Mouse (Mus musculus) lung, embryonic 15.5 days (tissue): ENCODE data around the gene Slc10a1. TPM values are rescaled to one million over a fixed set of nuclear protein-coding genes. Genes with fewer than 3 reads are reported as not detected.

Source experiments
- ATAC-seq: fragments of 200-750 bp; cut with Nextera tagmentation; 2 replicates; pipeline ENCODE4 v1.8.0; 2017; ENCODE audit warnings: moderate number of reproducible peaks, borderline replicate concordance; ENCODE audit not compliant: low FRiP score, low TSS enrichment; ENCODE audit errors: extremely low read depth
- H3K27ac ChIP-seq: fragments of 300-500 bp; sonication (generic); 2 replicates; pipeline ENCODE4 v1.5.1; 2015; ENCODE audit warnings: moderate library complexity, mild to moderate bottlenecking, inconsistent platforms
- H3K27me3 ChIP-seq: fragments of 300-500 bp; sonication (generic); 2 replicates; pipeline ENCODE4 v1.6.1; 2015; ENCODE audit warnings: inconsistent platforms
- H3K36me3 ChIP-seq: fragments of 300-500 bp; sonication (generic); 2 replicates; pipeline ENCODE4 v1.6.1; 2015; ENCODE audit warnings: inconsistent platforms
- H3K4me1 ChIP-seq: fragments of 300-500 bp; sonication (generic); 2 replicates; pipeline ENCODE4 v1.6.1; 2015; ENCODE audit warnings: inconsistent platforms
- H3K4me2 ChIP-seq: fragments of 300-500 bp; sonication (generic); 2 replicates; pipeline ENCODE4 v1.6.1; 2015; ENCODE audit warnings: inconsistent platforms, mild to moderate bottlenecking, moderate library complexity
- H3K4me3 ChIP-seq: fragments of 300-500 bp; sonication (generic); 2 replicates; pipeline ENCODE4 v1.5.1; 2015; ENCODE audit warnings: mild to moderate bottlenecking, inconsistent platforms
- H3K9ac ChIP-seq: fragments of 300-500 bp; sonication (generic); 2 replicates; pipeline ENCODE4 v1.6.1; 2015; ENCODE audit warnings: inconsistent platforms
- H3K9me3 ChIP-seq: fragments of 300-500 bp; sonication (generic); 2 replicates; pipeline ENCODE4 v1.6.1; 2016; ENCODE audit warnings: inconsistent platforms
- WGBS: fragments of 180-500 bp; shearing (Covaris S2); methylation state at CpG from one replicate; pipeline ENCODE4 v1.1.7; 2015; 5-methylcytosine and 5-hydroxymethylcytosine counted together
- polyA plus RNA-seq: library from polyadenylated mRNA; unstranded; fragments of >200 nt; fragmentation: Nextera tagmentation; extraction: Ambion mirVana; gene quantifications from 2 replicates; pipeline ENCODE4 v1.2.1, GENCODE M21; 2015

The Slc10a1 gene
- polyA plus RNA-seq, 1 experiment from 2014 or later: 1.1 TPM

DNA sequence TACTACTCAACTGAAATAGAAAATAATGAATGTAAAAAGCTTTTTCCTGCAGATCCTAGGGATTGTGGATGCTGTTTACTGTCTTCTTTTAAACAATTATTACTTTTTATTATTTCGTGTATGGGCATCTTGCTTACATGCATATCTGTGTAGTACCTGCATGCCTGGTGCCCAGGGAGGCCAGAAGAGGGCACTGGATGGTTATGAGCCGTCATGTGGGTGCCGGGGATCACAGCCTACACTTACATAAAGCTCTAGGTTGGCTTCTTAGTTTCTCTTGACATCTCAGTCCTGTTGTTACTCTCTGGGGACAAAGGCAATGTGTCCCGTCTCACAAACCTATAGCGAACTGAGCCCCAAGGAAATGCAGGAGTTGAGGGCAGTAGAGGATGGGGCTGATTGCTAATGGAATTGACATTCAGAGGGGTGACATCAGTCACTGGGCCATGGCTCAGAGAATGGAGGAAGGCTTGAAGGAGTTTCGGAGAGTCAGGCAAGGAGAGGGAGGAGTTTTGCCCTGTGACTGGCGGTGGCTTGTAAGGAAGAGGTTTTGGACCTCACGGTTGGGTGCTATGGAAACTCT is 24.1 kb upstream of the Slc10a1 start:
- WGBS: 76% methylated on average over 8 of the region's 8 CpGs
- Histone ChIP-seq H3K27me3 (no peaks in the 10 kb centered on the region), H3K36me3 (no peaks in the 10 kb centered on the region), H3K4me2 (no peak overlapping the region), H3K9me3 (no peaks in the 10 kb centered on the region), H3K9ac (no peak overlapping the region), H3K27ac (no peak overlapping the region), H3K4me3 (no peak overlapping the region), H3K4me1 (no peaks in the 10 kb centered on the region)
- ATAC-seq: no peak

DNA sequence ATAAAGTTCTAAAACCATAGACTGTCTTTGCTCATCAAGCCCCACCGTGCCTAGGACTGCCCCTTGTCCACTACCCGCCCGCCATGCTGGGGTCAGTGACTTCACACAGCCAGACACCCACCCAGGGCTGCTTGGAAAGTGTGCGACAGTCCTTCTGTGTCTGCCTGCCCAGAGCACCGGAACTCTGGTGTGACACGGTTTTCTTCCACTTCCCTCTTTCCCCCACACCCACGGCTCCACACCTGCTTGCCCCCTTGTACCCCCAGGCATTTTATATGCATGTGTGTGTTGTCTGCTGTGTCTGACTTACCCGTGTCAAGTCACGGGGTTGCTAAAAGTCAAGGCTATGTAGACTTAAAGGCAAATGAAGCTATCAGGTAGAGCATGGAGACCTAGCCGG is 23.3 kb upstream of the Slc10a1 start:
- Histone ChIP-seq H3K9ac (no peak overlapping the region), H3K4me3 (no peak overlapping the region)
- no peak for ATAC-seq

DNA sequence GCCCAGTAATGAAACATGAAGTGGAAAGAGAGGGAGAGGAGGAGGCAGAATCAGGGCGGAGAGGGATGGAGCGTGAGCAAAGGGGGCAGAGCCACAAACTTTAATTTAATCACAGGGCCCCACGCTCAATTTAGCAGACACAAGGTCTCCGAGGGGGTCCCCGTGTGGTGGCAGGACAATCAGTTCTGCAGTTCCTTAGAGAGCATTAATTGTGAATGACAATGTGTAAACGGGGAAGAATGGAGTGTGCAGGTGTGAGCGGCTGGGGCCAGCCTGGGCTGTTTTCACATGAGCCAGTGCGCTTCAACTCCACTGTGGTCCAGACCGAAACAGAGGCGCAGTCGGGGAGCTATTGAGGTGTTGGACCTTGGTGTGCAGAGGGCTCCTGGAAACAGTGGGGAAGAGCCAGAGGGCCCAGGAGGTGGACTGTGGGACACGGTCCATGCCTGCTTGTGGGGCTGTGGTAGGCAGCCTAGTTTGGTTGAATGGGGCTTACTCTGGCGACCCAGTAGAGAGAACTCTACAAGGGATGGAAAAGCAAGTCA is 22.5 kb upstream of the Slc10a1 start:
- no peak overlapping the region for H3K4me2 ChIP-seq
- H3K9ac ChIP-seq: no peak overlapping the region
- no peak overlapping the region for H3K27ac ChIP-seq
- WGBS: 83% methylated on average over 13 of the region's 13 CpGs
- H3K9me3 ChIP-seq: no peaks in the 10 kb centered on the region
- no peaks in the 10 kb centered on the region for H3K27me3 ChIP-seq
- H3K4me1 ChIP-seq: no peaks in the 10 kb centered on the region
- H3K4me3 ChIP-seq: no peak overlapping the region
- no peak for ATAC-seq
- H3K36me3 ChIP-seq: no peaks in the 10 kb centered on the region

More for the DNA sequence above, 23.3 kb upstream of the Slc10a1 start:
- no peaks in the 10 kb centered on the region for H3K27me3 ChIP-seq
- H3K4me2 ChIP-seq: no peak overlapping the region
- no peaks in the 10 kb centered on the region for H3K9me3 ChIP-seq
- no peaks in the 10 kb centered on the region for H3K36me3 ChIP-seq
- H3K27ac ChIP-seq: no peak overlapping the region
- 81% methylated on average over 10 of the region's 10 CpGs for WGBS
- H3K4me1 ChIP-seq: no peaks in the 10 kb centered on the region

DNA sequence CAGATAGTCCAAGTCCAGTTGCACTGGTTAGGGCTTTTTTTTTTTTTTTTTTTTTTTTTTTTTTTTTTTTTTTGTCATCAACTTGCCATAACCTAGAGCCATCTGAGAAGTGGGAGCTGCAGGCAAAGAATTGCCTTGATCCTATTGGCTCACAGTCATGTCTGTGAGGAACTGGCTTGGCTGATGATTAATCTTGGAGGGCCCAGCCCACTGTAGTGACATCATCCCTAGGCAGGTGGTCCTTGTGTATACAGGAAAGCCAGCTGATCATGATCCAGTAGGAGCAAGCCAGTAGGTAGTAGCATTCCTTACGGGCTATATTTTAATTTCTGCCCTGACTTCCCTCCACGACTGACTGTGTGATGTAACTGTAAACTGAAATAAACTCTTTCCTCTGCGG is 19.8 kb upstream of the Slc10a1 start:
- no peak for ATAC-seq
- no peaks in the 10 kb centered on the region for H3K9me3 ChIP-seq

DNA sequence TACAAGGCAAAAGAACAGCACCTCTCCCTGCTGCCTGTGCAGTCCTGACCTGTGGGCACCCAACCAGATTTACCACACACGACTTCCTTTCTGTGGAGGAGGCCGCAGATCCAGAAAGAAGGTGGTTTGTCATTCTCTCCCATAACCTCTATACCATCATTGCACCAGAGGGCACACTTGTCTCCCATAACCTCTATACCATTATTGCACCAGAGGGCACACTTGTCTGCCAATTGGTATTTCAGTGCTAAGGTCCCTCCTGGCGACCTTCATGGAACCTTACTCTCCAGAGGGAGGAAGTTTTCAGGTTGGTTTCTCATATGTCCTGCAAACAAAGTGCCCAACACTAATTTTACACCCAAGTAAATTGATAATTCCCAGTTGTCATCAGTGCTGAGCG is 18.1 kb upstream of the Slc10a1 start:
- ATAC-seq: no peak
- WGBS: 75% methylated on average over 4 of the region's 4 CpGs
- H3K9me3 ChIP-seq: no peaks in the 10 kb centered on the region
- H3K4me1 ChIP-seq: no peaks in the 10 kb centered on the region
- no peaks in the 10 kb centered on the region for H3K36me3 ChIP-seq
- no peak overlapping the region for H3K4me2 ChIP-seq
- H3K9ac ChIP-seq: no peak overlapping the region
- H3K27ac ChIP-seq: no peak overlapping the region
- H3K27me3 ChIP-seq: no peaks in the 10 kb centered on the region
- no peak overlapping the region for H3K4me3 ChIP-seq

More for the DNA sequence above, 19.8 kb upstream of the Slc10a1 start:
- no peaks in the 10 kb centered on the region for H3K27me3 ChIP-seq
- no peak overlapping the region for H3K4me3 ChIP-seq
- H3K27ac ChIP-seq: no peak overlapping the region
- H3K4me1 ChIP-seq: no peaks in the 10 kb centered on the region
- 75% methylated on average over 3 of the region's 3 CpGs for WGBS
- no peak overlapping the region for H3K9ac ChIP-seq
- H3K36me3 ChIP-seq: no peaks in the 10 kb centered on the region
- no peak overlapping the region for H3K4me2 ChIP-seq

DNA sequence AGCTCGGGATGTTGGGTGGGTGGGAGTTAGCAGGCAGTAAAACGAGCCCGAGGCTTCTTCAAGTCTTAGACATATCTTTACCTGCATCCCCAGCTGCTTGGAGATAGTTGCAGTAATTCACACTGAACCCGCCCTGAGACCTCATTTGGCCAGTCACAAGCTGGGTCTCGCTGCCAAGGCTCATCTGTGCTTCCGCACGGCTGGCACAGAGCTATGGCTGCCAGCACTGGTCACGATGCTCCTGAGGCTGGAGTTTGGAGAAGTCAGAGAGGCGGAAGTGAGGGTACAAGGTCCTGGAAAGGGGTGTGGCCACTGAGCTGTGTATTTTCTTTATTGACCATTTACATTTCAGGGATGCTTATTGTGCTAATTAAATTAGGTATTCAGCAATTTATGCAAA is 15.2 kb upstream of the Slc10a1 start:
- Histone ChIP-seq H3K36me3 (no peaks in the 10 kb centered on the region), H3K9ac (no peak overlapping the region), H3K4me2 (no peak overlapping the region), H3K27me3 (no peaks in the 10 kb centered on the region), H3K9me3 (no peaks in the 10 kb centered on the region), H3K4me1 (no peaks in the 10 kb centered on the region), H3K27ac (no peak overlapping the region), H3K4me3 (no peak overlapping the region)
- 68% methylated on average over 9 of the region's 9 CpGs for WGBS
- no peak for ATAC-seq

DNA sequence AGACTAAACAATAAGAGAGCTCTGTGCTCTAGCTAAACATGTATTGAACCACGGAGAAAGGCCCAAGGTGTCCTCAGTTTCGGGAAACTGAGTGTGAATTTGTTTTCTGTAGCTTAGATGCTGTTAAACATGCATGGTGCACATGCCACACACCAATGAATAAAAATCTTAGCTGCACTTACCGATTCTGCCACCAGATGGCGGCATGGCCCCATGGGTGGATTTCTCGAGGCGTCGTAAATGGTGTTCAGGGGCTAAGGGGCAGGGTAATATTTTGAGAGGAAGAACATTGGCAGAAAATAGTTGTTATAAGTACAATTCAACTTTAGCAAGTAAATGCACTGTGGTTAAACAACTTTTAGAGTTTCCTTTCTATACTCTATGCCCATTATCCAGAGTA is 13.8 kb upstream of the Slc10a1 start:
- no peak overlapping the region for H3K9ac ChIP-seq
- H3K36me3 ChIP-seq: no peaks in the 10 kb centered on the region
- no peak overlapping the region for H3K4me3 ChIP-seq
- no peaks in the 10 kb centered on the region for H3K27me3 ChIP-seq
- 1% methylated on average over 7 of the region's 7 CpGs for WGBS
- H3K9me3 ChIP-seq: no peaks in the 10 kb centered on the region
- ATAC-seq: no peak
- H3K4me1 ChIP-seq: no peaks in the 10 kb centered on the region
- H3K4me2 ChIP-seq: no peak overlapping the region
- no peak overlapping the region for H3K27ac ChIP-seq

DNA sequence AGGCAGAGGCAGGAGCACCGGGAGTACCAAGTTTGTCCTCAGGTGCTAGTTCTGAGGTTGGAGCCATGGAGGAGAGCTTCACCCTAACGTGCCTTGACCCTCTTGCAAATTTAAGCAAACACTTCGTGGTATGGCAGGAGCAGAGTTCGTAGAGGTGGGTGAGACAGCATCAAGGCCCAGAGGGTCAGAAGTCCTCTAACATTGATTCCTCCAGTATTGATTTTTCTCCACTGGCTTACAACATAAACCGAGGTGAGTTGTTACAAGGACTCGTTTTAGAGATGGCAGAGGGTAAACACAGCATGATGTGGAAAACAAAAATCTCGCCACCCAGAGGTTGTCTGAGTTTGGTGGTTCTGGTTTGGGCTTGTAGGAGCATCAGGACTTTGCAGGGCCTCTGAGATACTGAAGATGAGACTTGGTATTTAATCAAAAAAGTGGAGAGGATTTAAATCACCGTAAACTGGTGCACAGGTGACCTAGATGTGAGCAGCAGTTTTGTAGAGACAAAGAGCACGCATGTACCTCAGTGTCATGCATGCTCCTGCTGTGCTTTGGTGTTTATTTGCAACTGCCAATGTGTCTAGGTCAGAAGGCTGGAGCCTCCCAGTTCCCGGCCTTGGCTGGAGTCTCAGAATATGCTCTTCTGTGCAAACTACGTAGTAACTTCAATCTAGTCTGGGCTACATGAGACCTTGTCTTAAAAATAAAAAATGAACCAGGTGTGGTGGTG is 7.6 kb upstream of the Slc10a1 start:
- Histone ChIP-seq H3K27ac (no peak overlapping the region), H3K36me3 (no peaks in the 10 kb centered on the region), H3K27me3 (no peaks in the 10 kb centered on the region), H3K9me3 (no peaks in the 10 kb centered on the region), H3K4me3 (no peak overlapping the region), H3K9ac (no peak overlapping the region), H3K4me1 (no peaks in the 10 kb centered on the region), H3K4me2 (no peak overlapping the region)
- no peak for ATAC-seq
- WGBS: 79% methylated on average over 11 of the region's 11 CpGs

DNA sequence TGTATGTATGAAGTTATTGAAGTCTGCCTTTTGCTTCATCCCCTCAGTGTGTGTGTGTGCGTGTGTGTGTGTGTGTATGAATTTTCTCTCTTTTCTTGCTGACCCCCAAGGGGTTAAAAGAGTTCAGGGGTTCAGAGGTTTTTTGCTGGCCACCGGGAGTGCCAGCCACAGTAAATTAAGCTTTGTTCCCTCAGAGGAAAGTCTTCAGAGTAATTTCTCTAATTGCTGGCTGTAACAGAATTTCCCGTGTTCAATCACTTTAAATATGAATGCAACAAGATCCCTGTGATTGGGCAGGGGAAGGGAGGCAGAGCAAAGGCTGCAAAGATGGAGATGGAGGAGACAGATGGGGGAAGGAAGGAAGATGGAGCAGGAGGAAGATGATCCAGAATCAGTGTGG is 3.3 kb upstream of the Slc10a1 start:
- WGBS: 40% methylated on average over 3 of the region's 3 CpGs
- H3K36me3 ChIP-seq: no peaks in the 10 kb centered on the region
- H3K27me3 ChIP-seq: no peaks in the 10 kb centered on the region
- H3K4me1 ChIP-seq: no peaks in the 10 kb centered on the region
- no peak overlapping the region for H3K4me2 ChIP-seq
- H3K4me3 ChIP-seq: no peak overlapping the region
- ATAC-seq: no peak
- no peak overlapping the region for H3K27ac ChIP-seq
- H3K9me3 ChIP-seq: no peaks in the 10 kb centered on the region
- H3K9ac ChIP-seq: no peak overlapping the region

DNA sequence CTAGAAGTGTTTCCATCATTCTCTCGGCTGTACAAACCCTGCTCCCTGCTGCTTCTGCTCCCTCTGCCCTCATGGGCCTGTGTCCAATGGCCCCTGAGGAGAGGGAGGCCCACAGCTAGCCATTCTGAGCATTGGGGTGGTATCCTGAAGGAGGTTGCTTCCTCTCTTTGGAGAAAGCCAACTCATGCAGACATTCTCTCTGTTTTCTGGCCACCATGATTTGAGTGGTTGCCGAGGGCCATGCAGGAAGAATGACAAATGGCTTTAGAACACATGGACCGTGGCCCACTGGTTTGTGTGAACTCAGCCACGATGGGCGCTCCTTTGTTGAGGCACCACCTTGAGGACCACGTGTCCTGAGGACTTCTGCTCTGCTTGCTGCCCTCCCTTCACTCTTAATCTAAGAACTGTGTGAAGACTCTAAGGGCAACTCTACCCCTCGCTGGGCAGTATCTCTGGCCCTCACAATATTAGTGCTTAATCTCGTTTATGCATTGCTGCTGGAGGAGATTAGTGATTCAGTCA is 1.7 kb upstream of the Slc10a1 start:
- H3K27me3 ChIP-seq: no peaks in the 10 kb centered on the region
- H3K27ac ChIP-seq: no peak overlapping the region
- H3K9me3 ChIP-seq: no peaks in the 10 kb centered on the region
- 69% methylated on average over 8 of the region's 8 CpGs for WGBS
- no peak overlapping the region for H3K4me3 ChIP-seq
- no peak overlapping the region for H3K9ac ChIP-seq
- no peaks in the 10 kb centered on the region for H3K4me1 ChIP-seq
- no peak for ATAC-seq
- no peak overlapping the region for H3K4me2 ChIP-seq
- no peaks in the 10 kb centered on the region for H3K36me3 ChIP-seq

DNA sequence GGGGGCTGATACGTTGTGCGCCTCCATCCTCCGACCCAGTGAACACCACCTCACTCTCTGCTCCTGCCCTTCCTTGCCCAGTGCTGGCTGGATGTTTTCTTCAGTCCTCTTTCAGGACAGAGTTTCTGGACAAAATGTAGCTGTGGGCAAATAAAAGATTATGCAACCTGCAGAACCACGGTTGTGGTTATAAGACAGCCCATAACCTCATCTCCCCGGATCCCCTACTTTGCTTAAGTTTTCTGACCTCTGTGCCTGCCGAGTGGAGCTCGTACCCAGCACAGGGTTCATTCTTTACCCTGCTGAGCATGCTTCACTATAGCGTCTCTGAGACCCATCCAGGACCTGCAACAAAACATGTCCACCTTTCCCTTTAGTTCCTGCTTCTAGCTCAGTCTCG is 587 bp downstream of the Slc10a1 start:
- Histone ChIP-seq H3K9me3 (no peaks in the 10 kb centered on the region), H3K4me2 (no peak overlapping the region), H3K4me1 (no peaks in the 10 kb centered on the region), H3K4me3 (no peak overlapping the region), H3K9ac (no peak overlapping the region), H3K27me3 (no peaks in the 10 kb centered on the region), H3K36me3 (no peaks in the 10 kb centered on the region), H3K27ac (no peak overlapping the region)
- no peak for ATAC-seq
- 85% methylated on average over 9 of the region's 9 CpGs for WGBS

DNA sequence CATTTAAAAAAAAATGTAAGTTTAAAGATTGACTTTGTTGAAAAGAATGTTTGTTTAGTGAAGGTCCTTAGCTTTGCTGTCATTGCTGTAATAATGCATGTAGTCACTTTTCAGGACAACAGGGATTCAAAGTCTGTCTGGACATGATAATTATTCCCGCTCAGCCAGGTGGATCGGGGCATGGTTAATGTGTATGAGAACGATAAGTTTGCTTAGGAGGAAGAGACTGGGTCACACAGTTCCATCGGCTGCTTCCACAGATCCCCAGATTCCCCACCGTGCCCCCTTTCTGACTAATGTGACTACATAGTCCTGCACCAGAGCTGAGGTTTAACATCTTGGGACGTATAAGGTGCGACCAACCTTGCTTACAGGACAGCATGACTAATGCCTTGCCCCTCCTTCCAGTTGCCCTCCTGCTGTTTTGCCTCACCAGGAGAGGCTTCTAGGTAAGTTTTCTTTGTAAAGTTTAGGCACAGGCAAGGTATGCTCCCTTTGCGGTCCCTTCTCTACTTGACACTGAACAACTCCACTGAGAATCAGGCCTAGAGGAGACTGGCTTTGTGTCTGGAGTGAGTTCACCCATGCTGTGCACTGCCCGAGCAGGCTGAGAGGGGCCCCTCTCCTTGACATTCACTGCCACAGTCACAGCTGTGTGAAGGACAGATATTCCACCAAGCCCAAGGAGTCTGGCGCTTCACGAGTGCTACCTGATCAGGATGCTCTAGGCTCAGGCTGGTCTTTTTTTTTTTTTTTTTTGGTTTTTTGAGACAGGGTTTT is 2.3 kb downstream of the Slc10a1 start:
- H3K36me3 ChIP-seq: no peaks in the 10 kb centered on the region
- WGBS: 71% methylated on average over 11 of the region's 11 CpGs
- no peak overlapping the region for H3K27ac ChIP-seq
- H3K9ac ChIP-seq: no peak overlapping the region
- no peak overlapping the region for H3K4me3 ChIP-seq
- no peaks in the 10 kb centered on the region for H3K27me3 ChIP-seq
- no peaks in the 10 kb centered on the region for H3K4me1 ChIP-seq
- no peaks in the 10 kb centered on the region for H3K9me3 ChIP-seq
- ATAC-seq: no peak
- H3K4me2 ChIP-seq: no peak overlapping the region
